Mouse (Mus musculus): ENCODE measurements around the gene Rnf166. TPM values are rescaled to one million over a fixed set of nuclear protein-coding genes. Genes with fewer than 3 reads are reported as not detected.

Gene Rnf166
- total RNA-seq, 2 experiments from 2014 or later: 41.2 to 43.2 TPM

GRCm38 (mm10) chr8:122470691-122471090 lies 5.2 kb downstream of the Rnf166 start:
- no peak for ATAC-seq (replicated peaks; ENCODE audit: poor library complexity, severe bottlenecking)

- ATAC-seq (replicated peaks; ENCODE audit: poor library complexity, severe bottlenecking): peak; percentile 47
Observed at GRCm38 (mm10) chr8:122469965-122470364, 5.9 kb downstream of the Rnf166 start.

GRCm38 (mm10) chr8:122469407-122469806 lies 6.5 kb downstream of the Rnf166 start:
- no peak for ATAC-seq (replicated peaks; ENCODE audit: poor library complexity, severe bottlenecking)

- ATAC-seq (replicated peaks; ENCODE audit: poor library complexity, severe bottlenecking): no peak
Observed at GRCm38 (mm10) chr8:122467816-122468215, 8.0 kb downstream of the Rnf166 start.

GRCm38 (mm10) chr8:122464985-122465384 lies 10.9 kb downstream of the Rnf166 start:
- ATAC-seq (replicated peaks; ENCODE audit: poor library complexity, severe bottlenecking): no peak

- peak; percentile 43 for ATAC-seq (replicated peaks; ENCODE audit: poor library complexity, severe bottlenecking)
Observed at GRCm38 (mm10) chr8:122463651-122464640, 11.9 kb downstream of the Rnf166 start.

- no peak for ATAC-seq (replicated peaks; ENCODE audit: poor library complexity, severe bottlenecking)
Observed at GRCm38 (mm10) chr8:122462510-122462909, 13.4 kb downstream of the Rnf166 start.

GRCm38 (mm10) chr8:122461473-122462148 lies 14.3 kb downstream of the Rnf166 start:
- no peak for ATAC-seq (replicated peaks; ENCODE audit: poor library complexity, severe bottlenecking)

GRCm38 (mm10) chr8:122460524-122461472 lies 15.1 kb downstream of the Rnf166 start, which contains the start of gene Snai3:
Gene Snai3 (minus strand): TSS chr8:122460733.
- peak; percentile 54 for ATAC-seq (replicated peaks; ENCODE audit: poor library complexity, severe bottlenecking)

- ATAC-seq (replicated peaks; ENCODE audit: poor library complexity, severe bottlenecking): no peak
Observed at GRCm38 (mm10) chr8:122459990-122460389, 15.9 kb downstream of the Rnf166 start.

GRCm38 (mm10) chr8:122459218-122459900 lies 16.5 kb downstream of the Rnf166 start:
- ATAC-seq (replicated peaks; ENCODE audit: poor library complexity, severe bottlenecking): no peak

- ATAC-seq (replicated peaks; ENCODE audit: poor library complexity, severe bottlenecking): no peak
Observed at GRCm38 (mm10) chr8:122457171-122457570, 18.7 kb downstream of the Rnf166 start.

- peak; percentile 54 for ATAC-seq (replicated peaks; ENCODE audit: poor library complexity, severe bottlenecking)
Observed at GRCm38 (mm10) chr8:122454409-122454808, 21.5 kb downstream of the Rnf166 start.

GRCm38 (mm10) chr8:122452154-122452553 lies 23.7 kb downstream of the Rnf166 start:
- ATAC-seq (replicated peaks; ENCODE audit: poor library complexity, severe bottlenecking): no peak

GRCm38 (mm10) chr8:122451161-122451703 lies 24.6 kb downstream of the Rnf166 start:
- no peak for ATAC-seq (replicated peaks; ENCODE audit: poor library complexity, severe bottlenecking)

GRCm38 (mm10) chr8:122445203-122445602 lies 30.7 kb downstream of the Rnf166 start:
- ATAC-seq (replicated peaks; ENCODE audit: poor library complexity, severe bottlenecking): no peak

GRCm38 (mm10) chr8:122444058-122444748 lies 31.7 kb downstream of the Rnf166 start:
- peak; percentile 27; the same call in 1 of the 2 replicates for ATAC-seq (replicated peaks; ENCODE audit: poor library complexity, severe bottlenecking)

- ATAC-seq (replicated peaks; ENCODE audit: poor library complexity, severe bottlenecking): peak; percentile 91
Observed at GRCm38 (mm10) chr8:122443262-122444006, 32.4 kb downstream of the Rnf166 start, which contains the start of gene Mvd. Gene Mvd (minus strand): TSS chr8:122443422.
